1 mouse cellular context compared by ENCODE assay signal in genomic region chr3:134235491-134236413, GRCm38 (mm10).
TF ChIP-seq lines count a peak whose summit lies in the region.

No protein-coding gene starts in this region.

TF ChIP-seq in myocyte, 11 proteins besides CTCF, POLR2A, EP300 and RAD21 (continued from another document):
- TF ChIP-seq REST (IDR thresholded peaks at IDR 0.05; ENCODE audit: insufficient read depth, insufficient read length): no peak
- no peak for TF ChIP-seq POLR2AphosphoS2 (IDR thresholded peaks at IDR 0.05; ENCODE audit: insufficient read length, low read depth)
